Mouse (Mus musculus) stomach, postnatal 0 days (tissue): ENCODE measurements at regions not wholly inside any gene's neighbourhood (a gene's known extent, or its start where the extent isn't known, plus 50 kb on each side); places are given as distances from the start of the nearest gene placed in this dataset.
A peak's percentile ranks its signal among the peaks of the same experiment; 100 is the strongest.

Experiments used
- ATAC-seq: fragments of 200-750 bp; cut with Nextera tagmentation; 2 replicates; pipeline ENCODE4 v1.8.0; 2017; ENCODE audit not compliant: low FRiP score, low TSS enrichment
- DNase-seq: peaks from one replicate; pipeline ENCODE4 v3.0.0-alpha.2; 2016; ENCODE audit warnings: low spot score
- H3K27ac ChIP-seq: fragments of 300-500 bp; sonication (generic); replicated peaks from 2 replicates; pipeline ENCODE4 v1.5.1; 2014; ENCODE audit warnings: mild to moderate bottlenecking, control low read depth
- H3K27me3 ChIP-seq: fragments of 300-500 bp; sonication (generic); 2 replicates; pipeline ENCODE4 v1.6.1; 2014; ENCODE audit warnings: low read length; ENCODE audit not compliant: control insufficient read depth, insufficient read depth
- H3K36me3 ChIP-seq: fragments of 300-500 bp; sonication (generic); 2 replicates; pipeline ENCODE4 v1.6.1; 2014; ENCODE audit warnings: low read length, mixed read lengths; ENCODE audit not compliant: control insufficient read depth, insufficient read depth
- H3K4me1 ChIP-seq: fragments of 300-500 bp; sonication (generic); replicated peaks from 2 replicates; pipeline ENCODE4 v1.6.1; 2014; ENCODE audit warnings: antibody characterized with exemption; ENCODE audit not compliant: control insufficient read depth, insufficient read depth
- H3K4me2 ChIP-seq: fragments of 300-500 bp; sonication (generic); replicated peaks from 2 replicates; pipeline ENCODE4 v1.6.1; 2014; ENCODE audit warnings: low read depth, mild to moderate bottlenecking, control low read depth, moderate library complexity
- H3K4me3 ChIP-seq: fragments of 300-500 bp; sonication (generic); 2 replicates; pipeline ENCODE4 v1.5.1; 2014; ENCODE audit warnings: low read depth, low read length, control low read depth
- H3K9ac ChIP-seq: fragments of 300-500 bp; sonication (generic); 2 replicates; pipeline ENCODE4 v1.6.1; 2014; ENCODE audit warnings: mild to moderate bottlenecking, low read length, control low read depth, mixed read lengths
- H3K9me3 ChIP-seq: fragments of 300-500 bp; sonication (generic); 2 replicates; pipeline ENCODE4 v1.6.1; 2016; ENCODE audit warnings: low read length; ENCODE audit not compliant: control insufficient read depth
- CTCF ChIP-seq: IDR thresholded peaks from 2 replicates; pipeline ENCODE4 v1.5.1; 2016; ENCODE audit warnings: antibody characterized with exemption, low read depth, mild to moderate bottlenecking, moderate library complexity
- EP300 ChIP-seq: optimal IDR thresholded peaks from 2 replicates; pipeline ENCODE3; 2016; ENCODE audit warnings: antibody characterized with exemption
- WGBS: fragments of 180-500 bp; shearing (Covaris S2); extraction: QIAGEN DNeasy Blood & Tissue Kit; methylation state at CpG from one replicate; pipeline ENCODE4 v1.1.7; 2014; 5-methylcytosine and 5-hydroxymethylcytosine counted together

- H3K4me1 ChIP-seq = no peaks in the 10 kb centered on the region
Measured at GRCm38 (mm10) chr13:110928143-110928542, 326.7 kb upstream of the Actbl2 start.

GRCm38 (mm10) chr13:110928894-110929293, 325.9 kb upstream of the Actbl2 start:
- no peak for ATAC-seq
- Histone ChIP-seq H3K27me3 (no peaks in the 10 kb centered on the region), H3K27ac (no peak overlapping the region)

More at GRCm38 (mm10) chr13:110928143-110928542, 326.7 kb upstream of the Actbl2 start:
- 77% methylated on average over 3 of the region's 3 CpGs for WGBS
- Histone ChIP-seq H3K36me3 (no peaks in the 10 kb centered on the region), H3K9me3 (no peaks in the 10 kb centered on the region), H3K27ac (no peak overlapping the region), H3K4me2 (no peak overlapping the region), H3K9ac (no peak overlapping the region), H3K27me3 (no peaks in the 10 kb centered on the region), H3K4me3 (no peak overlapping the region)
- ATAC-seq = no peak
- TF ChIP-seq EP300 (no peak), CTCF (no peak)
- no peak for DNase-seq

DNA sequence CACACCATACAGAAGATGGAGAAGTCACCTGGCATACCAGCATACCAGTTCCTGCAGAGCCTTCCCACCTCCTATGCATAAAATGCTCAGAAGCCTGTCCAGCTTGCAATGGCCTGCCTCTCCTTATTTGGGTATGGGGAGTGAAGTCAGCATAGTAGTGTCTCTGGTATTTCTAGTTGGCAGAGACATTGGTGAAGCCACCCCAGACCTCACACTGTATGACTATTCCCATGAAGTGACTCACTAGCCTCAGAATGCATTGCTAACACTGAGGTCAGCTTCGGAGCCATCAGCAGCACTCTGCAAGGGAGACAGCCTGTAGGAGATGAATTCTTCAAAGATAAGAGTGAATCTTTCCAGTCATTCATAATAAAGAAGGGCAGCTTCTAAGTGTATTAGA, 325.2 kb upstream of the Actbl2 start:
- WGBS = 65% methylated on average over 1 of the region's 1 CpGs
- ATAC-seq (peak; percentile 72; the same call in 1 of the 2 replicates), DNase-seq (no peak)
- TF ChIP-seq EP300 = no peak
- TF ChIP-seq CTCF = no peak
- H3K4me3 ChIP-seq = no peak overlapping the region
- no peaks in the 10 kb centered on the region for H3K4me1 ChIP-seq
- H3K27me3 ChIP-seq = no peaks in the 10 kb centered on the region
- H3K36me3 ChIP-seq = no peaks in the 10 kb centered on the region
- no peak overlapping the region for H3K9ac ChIP-seq
- H3K4me2 ChIP-seq = no peak overlapping the region
- no peaks in the 10 kb centered on the region for H3K9me3 ChIP-seq
- no peak overlapping the region for H3K27ac ChIP-seq

More at GRCm38 (mm10) chr13:110928894-110929293, 325.9 kb upstream of the Actbl2 start:
- no peak for DNase-seq
- TF ChIP-seq EP300 (no peak), CTCF (no peak)
- no peak overlapping the region for H3K4me2 ChIP-seq
- H3K4me3 ChIP-seq = no peak overlapping the region
- no peaks in the 10 kb centered on the region for H3K9me3 ChIP-seq
- H3K36me3 ChIP-seq = no peaks in the 10 kb centered on the region
- 67% methylated on average over 3 of the region's 3 CpGs for WGBS
- H3K9ac ChIP-seq = no peak overlapping the region
- H3K4me1 ChIP-seq = no peaks in the 10 kb centered on the region

- ATAC-seq = no peak
- H3K4me2 ChIP-seq = no peak overlapping the region
- no peaks in the 10 kb centered on the region for H3K27me3 ChIP-seq
- no peak overlapping the region for H3K27ac ChIP-seq
- H3K4me3 ChIP-seq = no peak overlapping the region
- no peaks in the 10 kb centered on the region for H3K36me3 ChIP-seq
- 88% methylated on average over 1 of the region's 1 CpGs for WGBS
- H3K4me1 ChIP-seq = no peaks in the 10 kb centered on the region
- no peak for DNase-seq
- H3K9me3 ChIP-seq = no peaks in the 10 kb centered on the region
- TF ChIP-seq CTCF = no peak
- no peak for TF ChIP-seq EP300
- H3K9ac ChIP-seq = no peak overlapping the region
Measured at GRCm38 (mm10) chr13:110941587-110941986, 313.2 kb upstream of the Actbl2 start.

GRCm38 (mm10) chr13:110942986-110943644, 311.7 kb upstream of the Actbl2 start:
- Histone ChIP-seq H3K4me2 (no peak overlapping the region), H3K4me1 (no peaks in the 10 kb centered on the region), H3K9ac (no peak overlapping the region), H3K36me3 (no peaks in the 10 kb centered on the region), H3K4me3 (no peak overlapping the region), H3K27ac (no peak overlapping the region), H3K27me3 (no peaks in the 10 kb centered on the region), H3K9me3 (no peaks in the 10 kb centered on the region)
- ATAC-seq (no peak), DNase-seq (no peak)
- WGBS = 76% methylated on average over 4 of the region's 4 CpGs
- TF ChIP-seq CTCF (no peak), EP300 (no peak)

- ATAC-seq (no peak), DNase-seq (no peak)
- Histone ChIP-seq H3K4me2 (no peak overlapping the region), H3K36me3 (no peaks in the 10 kb centered on the region), H3K4me1 (no peaks in the 10 kb centered on the region), H3K9ac (no peak overlapping the region), H3K9me3 (no peaks in the 10 kb centered on the region), H3K27ac (no peak overlapping the region), H3K27me3 (no peaks in the 10 kb centered on the region), H3K4me3 (no peak overlapping the region)
- WGBS = 41% methylated on average over 4 of the region's 4 CpGs
- TF ChIP-seq CTCF (no peak), EP300 (no peak)
Measured at GRCm38 (mm10) chr13:110944061-110944460, 310.8 kb upstream of the Actbl2 start.
